Mouse (Mus musculus): ENCODE data around the gene Rae1.

DNA sequence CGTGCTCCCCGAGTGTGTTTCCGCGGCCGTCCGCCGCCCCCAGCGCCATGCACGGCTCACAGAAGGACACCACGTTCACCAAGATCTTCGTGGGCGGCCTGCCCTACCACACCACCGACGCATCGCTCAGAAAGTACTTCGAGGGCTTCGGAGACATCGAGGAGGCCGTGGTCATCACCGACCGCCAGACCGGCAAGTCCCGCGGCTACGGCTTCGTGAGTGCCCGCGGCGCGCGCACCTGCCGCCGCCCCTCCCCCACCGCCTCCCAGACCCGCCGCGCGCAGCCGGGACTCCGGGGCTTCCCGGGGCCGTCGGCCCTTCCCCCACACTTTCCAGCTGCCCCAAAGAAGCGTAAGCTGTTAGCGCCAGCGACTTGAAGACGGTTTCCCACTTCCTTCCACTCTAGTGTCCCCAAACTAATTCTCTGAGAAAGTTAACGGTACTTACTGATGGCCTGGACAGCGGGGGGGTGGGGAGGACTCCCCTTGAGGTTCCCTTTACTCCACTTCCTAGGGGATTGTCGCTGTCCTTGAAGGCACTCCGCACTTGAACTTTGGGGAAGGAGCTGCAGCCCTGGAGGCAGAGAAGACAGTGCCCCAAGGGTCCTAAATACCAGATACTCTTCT is 22.3 kb downstream of the Rae1 start:
- TF ChIP-seq CTCF (IDR thresholded peaks at IDR 0.05) (no peak), EP300 (IDR thresholded peaks at IDR 0.05) (no peak)
